Mouse (Mus musculus) brain, embryonic 14.5 days (tissue): ENCODE measurements around the gene Paxbp1.

ENCODE experiments used
- CTCF ChIP-seq: fragments of 200-500 bp; IDR thresholded peaks from 2 replicates; pipeline ENCODE4 v1.5.1; 2012; ENCODE audit warnings: inconsistent platforms, mild to moderate bottlenecking, moderate library complexity, borderline replicate concordance; ENCODE audit not compliant: insufficient read depth, insufficient read length; ENCODE audit errors: extremely low read depth
- POLR2A ChIP-seq: fragments of 200-500 bp; IDR thresholded peaks from 2 replicates; pipeline ENCODE4 v1.6.1; 2012; ENCODE audit warnings: mild to moderate bottlenecking, inconsistent platforms, borderline replicate concordance; ENCODE audit not compliant: poor library complexity, insufficient read depth, insufficient read length, severe bottlenecking; ENCODE audit errors: extremely low read depth

GRCm38 (mm10) chr16:91019476-91019875, 24.9 kb downstream of the Paxbp1 start:
- TF ChIP-seq CTCF: no peak
- no peak for TF ChIP-seq POLR2A
